Mouse (Mus musculus) bone marrow, adult 2 months (tissue): ENCODE measurements around the gene Saal1.

Experiments
- CTCF ChIP-seq: fragments of 200-500 bp; IDR thresholded peaks from 2 replicates; pipeline ENCODE4 v1.5.1; 2011; ENCODE audit warnings: low read length, control low read depth; ENCODE audit not compliant: control insufficient read depth, insufficient read depth
- POLR2A ChIP-seq: fragments of 200-500 bp; IDR thresholded peaks from 2 replicates; pipeline ENCODE4 v1.6.1; 2011; ENCODE audit warnings: low read depth, mild to moderate bottlenecking, control low read depth, low read length, borderline replicate concordance; ENCODE audit not compliant: control insufficient read depth

DNA sequence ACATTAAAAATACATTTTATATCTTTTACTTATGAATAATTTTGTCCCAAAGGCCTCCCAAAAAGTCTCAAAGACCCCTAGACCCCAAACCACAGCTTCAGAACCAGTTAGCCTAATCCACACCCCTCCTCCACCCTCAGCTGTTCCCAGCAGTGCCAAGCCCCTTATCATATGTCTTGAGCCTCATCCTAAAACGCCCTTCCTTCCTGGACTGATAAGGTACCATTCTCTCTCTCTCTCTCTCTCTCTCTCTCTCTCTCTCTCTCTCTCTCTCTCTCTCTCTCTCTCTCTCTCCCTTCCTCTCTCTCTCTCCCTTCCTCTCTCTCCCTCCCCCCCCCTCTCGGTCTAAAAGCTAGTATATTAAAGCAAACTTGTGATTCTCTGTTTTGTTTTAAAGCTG, 58.2 kb downstream of the Saal1 start:
- no peak for TF ChIP-seq POLR2A
- TF ChIP-seq CTCF: no peak
